Mouse (Mus musculus) stomach, postnatal 0 days (tissue): Measurements from ENCODE around the gene Zbtb6. TPM values are rescaled to one million over a fixed set of nuclear protein-coding genes. Genes with fewer than 3 reads are reported as not detected.

Experiments used
- ATAC-seq: fragments of 200-750 bp; cut with Nextera tagmentation; 2 replicates; pipeline ENCODE4 v1.8.0; 2017; ENCODE audit not compliant: low FRiP score, low TSS enrichment
- DNase-seq: peaks from one replicate; pipeline ENCODE4 v3.0.0-alpha.2; 2016; ENCODE audit warnings: low spot score
- H3K27ac ChIP-seq: fragments of 300-500 bp; sonication (generic); replicated peaks from 2 replicates; pipeline ENCODE4 v1.5.1; 2014; ENCODE audit warnings: mild to moderate bottlenecking, control low read depth
- H3K27me3 ChIP-seq: fragments of 300-500 bp; sonication (generic); 2 replicates; pipeline ENCODE4 v1.6.1; 2014; ENCODE audit warnings: low read length; ENCODE audit not compliant: control insufficient read depth, insufficient read depth
- H3K36me3 ChIP-seq: fragments of 300-500 bp; sonication (generic); 2 replicates; pipeline ENCODE4 v1.6.1; 2014; ENCODE audit warnings: low read length, mixed read lengths; ENCODE audit not compliant: control insufficient read depth, insufficient read depth
- H3K4me1 ChIP-seq: fragments of 300-500 bp; sonication (generic); replicated peaks from 2 replicates; pipeline ENCODE4 v1.6.1; 2014; ENCODE audit warnings: antibody characterized with exemption; ENCODE audit not compliant: control insufficient read depth, insufficient read depth
- H3K4me2 ChIP-seq: fragments of 300-500 bp; sonication (generic); replicated peaks from 2 replicates; pipeline ENCODE4 v1.6.1; 2014; ENCODE audit warnings: low read depth, mild to moderate bottlenecking, control low read depth, moderate library complexity
- H3K4me3 ChIP-seq: fragments of 300-500 bp; sonication (generic); 2 replicates; pipeline ENCODE4 v1.5.1; 2014; ENCODE audit warnings: low read depth, low read length, control low read depth
- H3K9ac ChIP-seq: fragments of 300-500 bp; sonication (generic); 2 replicates; pipeline ENCODE4 v1.6.1; 2014; ENCODE audit warnings: mild to moderate bottlenecking, low read length, control low read depth, mixed read lengths
- H3K9me3 ChIP-seq: fragments of 300-500 bp; sonication (generic); 2 replicates; pipeline ENCODE4 v1.6.1; 2016; ENCODE audit warnings: low read length; ENCODE audit not compliant: control insufficient read depth
- CTCF ChIP-seq: IDR thresholded peaks from 2 replicates; pipeline ENCODE4 v1.5.1; 2016; ENCODE audit warnings: antibody characterized with exemption, low read depth, mild to moderate bottlenecking, moderate library complexity
- EP300 ChIP-seq: optimal IDR thresholded peaks from 2 replicates; pipeline ENCODE3; 2016; ENCODE audit warnings: antibody characterized with exemption
- WGBS: fragments of 180-500 bp; shearing (Covaris S2); extraction: QIAGEN DNeasy Blood & Tissue Kit; methylation state at CpG from one replicate; pipeline ENCODE4 v1.1.7; 2014; 5-methylcytosine and 5-hydroxymethylcytosine counted together
- polyA plus RNA-seq: library from polyadenylated mRNA; unstranded; fragments of >200 nt; fragmentation: Nextera tagmentation; extraction: Ambion mirVana; gene quantifications from 2 replicates; pipeline ENCODE4 v1.2.1, GENCODE M21; 2015

Gene Zbtb6
- 3.1 and 3.2 TPM in 2 replicates for polyA plus RNA-seq

DNA sequence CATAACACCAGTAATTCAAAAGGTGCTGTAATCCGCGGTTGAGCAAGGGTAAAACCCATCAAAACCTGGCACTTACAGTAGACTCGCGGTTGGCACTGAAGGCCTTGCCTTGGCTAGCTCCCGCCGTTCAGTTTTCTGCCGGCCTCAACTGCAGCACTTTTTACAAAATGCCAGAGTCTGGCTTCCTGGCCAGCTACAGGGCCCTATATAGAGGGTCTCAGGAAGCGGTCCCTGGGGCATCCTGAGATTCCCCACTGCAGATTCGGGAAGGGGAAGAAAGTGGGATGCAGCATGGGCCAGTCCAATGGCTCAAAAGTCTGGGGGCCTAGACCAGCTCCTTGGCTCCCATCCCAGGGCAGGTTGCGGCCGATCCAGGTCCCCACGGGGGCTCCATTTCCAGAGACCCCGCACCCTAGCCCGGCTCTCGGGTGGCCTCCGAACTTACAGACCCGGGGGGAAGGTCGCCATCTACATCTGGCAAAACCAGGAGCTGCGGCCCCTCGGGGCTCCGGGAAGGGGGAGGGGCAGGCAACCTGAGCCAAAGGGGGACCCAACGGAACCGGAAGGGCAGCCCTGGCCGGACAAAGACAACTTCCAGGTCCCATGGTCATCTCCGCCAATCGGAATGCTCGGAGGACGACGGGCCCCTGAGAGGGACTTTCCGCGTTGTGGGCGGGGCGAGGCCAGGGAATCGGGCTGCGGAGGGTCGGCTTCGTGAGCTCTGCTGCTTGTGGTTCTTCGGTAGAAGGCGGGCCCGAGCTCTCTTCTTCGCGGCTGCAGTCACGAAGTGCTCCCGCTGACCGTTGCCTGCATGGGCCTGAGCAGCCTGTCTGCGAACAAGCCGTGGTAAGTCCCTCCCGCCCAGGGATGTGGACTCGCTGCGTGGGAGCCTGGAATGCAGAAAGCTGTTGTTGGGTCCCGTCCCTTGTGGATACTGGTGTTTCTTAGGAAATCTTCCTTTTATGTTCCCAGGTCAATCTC lies at the start of gene Zbtb6, which contains the start of the genes Zbtb26 and Rabgap1:
TSS of gene Zbtb6 (minus strand) at position 561 of the 981 bp plus-strand sequence.
TSS of gene Zbtb26 (minus strand) at position 525 of the 981 bp plus-strand sequence.
TSS of gene Rabgap1 (plus strand) at position 669 of the 981 bp plus-strand sequence.
- WGBS, result under 1% methylated on average over 50 of the region's 51 CpGs
- ATAC-seq (peak; percentile 99), DNase-seq (peak; percentile 97)

DNA sequence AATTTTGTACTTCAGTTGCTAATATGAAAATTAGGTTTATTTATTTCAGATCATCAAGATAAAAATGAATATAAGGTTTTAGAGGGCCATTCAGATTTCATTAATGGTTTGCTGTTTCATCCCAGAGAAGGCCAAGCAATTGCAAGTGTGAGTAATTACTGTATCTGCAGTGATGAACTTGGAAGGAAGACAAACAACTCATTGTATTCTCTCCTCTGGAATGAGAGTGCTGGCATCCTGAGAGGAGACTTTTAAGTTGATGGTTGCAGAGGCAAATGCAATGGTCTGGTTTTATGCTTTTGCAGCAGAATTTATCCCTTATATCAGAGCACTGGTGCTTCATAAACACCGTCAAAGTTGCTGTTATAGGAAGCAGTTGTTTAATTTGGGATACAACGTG lies 46.0 kb upstream of the Zbtb6 start:
- no peak for ATAC-seq
- Histone ChIP-seq H3K4me3 (no peak overlapping the region), H3K9me3 (no peaks in the 10 kb centered on the region), H3K36me3 (peaks cover 10% of the 10 kb centered on the region; the same call in 1 of the 2 replicates), H3K27ac (no peak overlapping the region), H3K4me2 (no peak overlapping the region), H3K9ac (no peak overlapping the region), H3K4me1 (no peaks in the 10 kb centered on the region), H3K27me3 (no peaks in the 10 kb centered on the region)
- TF ChIP-seq EP300 (no peak), CTCF (no peak)
- 87% methylated on average over 2 of the region's 2 CpGs for WGBS
- no peak for DNase-seq

More for the DNA sequence above, at the start of gene Zbtb6, which contains the start of the genes Zbtb26 and Rabgap1:
- no peaks in the 10 kb centered on the region for H3K36me3 ChIP-seq
- H3K4me1 ChIP-seq, result no peaks in the 10 kb centered on the region; the same call in 1 of the 2 replicates
- H3K27me3 ChIP-seq, result no peaks in the 10 kb centered on the region
- peak within 1 kb of the TSS; percentile 98 for H3K9ac ChIP-seq
- H3K4me3 ChIP-seq, result peak within 1 kb of the TSS; percentile 94
- peak within 1 kb of the TSS; percentile 94 for H3K27ac ChIP-seq
- H3K4me2 ChIP-seq, result peak within 1 kb of the TSS; percentile 70
- H3K9me3 ChIP-seq, result no peaks in the 10 kb centered on the region
- TF ChIP-seq EP300 (no peak), CTCF (0 out of 2 replicates have a peak, but pooled peaks have one; percentile 4)

DNA sequence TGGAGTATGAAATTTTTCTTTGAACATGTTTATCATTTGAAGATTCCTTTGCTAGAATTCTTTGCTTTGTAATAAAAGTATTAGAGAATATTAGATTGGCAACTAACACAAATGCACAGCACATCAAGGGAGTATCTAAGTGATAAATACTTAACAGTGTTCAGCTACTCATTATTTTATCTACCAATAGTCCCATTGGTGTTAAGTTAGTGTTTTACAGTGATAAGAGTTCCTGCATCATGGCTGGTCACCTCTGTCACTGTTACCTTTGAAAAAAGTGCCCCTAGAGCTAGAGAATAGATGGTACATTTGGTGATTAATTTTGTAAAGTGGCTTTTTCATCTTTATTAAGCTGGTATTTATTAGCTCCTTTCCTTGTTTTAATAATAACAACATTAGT lies 43.4 kb upstream of the Zbtb6 start:
- ATAC-seq (no peak), DNase-seq (no peak)
- no peak overlapping the region for H3K9ac ChIP-seq
- H3K27me3 ChIP-seq, result no peaks in the 10 kb centered on the region
- H3K4me1 ChIP-seq, result no peaks in the 10 kb centered on the region
- H3K4me3 ChIP-seq, result no peak overlapping the region
- no peak overlapping the region for H3K27ac ChIP-seq
- no peaks in the 10 kb centered on the region for H3K9me3 ChIP-seq
- no peak overlapping the region for H3K4me2 ChIP-seq
- TF ChIP-seq CTCF (no peak), EP300 (no peak)
- peaks cover 8% of the 10 kb centered on the region; the same call in 1 of the 2 replicates for H3K36me3 ChIP-seq

DNA sequence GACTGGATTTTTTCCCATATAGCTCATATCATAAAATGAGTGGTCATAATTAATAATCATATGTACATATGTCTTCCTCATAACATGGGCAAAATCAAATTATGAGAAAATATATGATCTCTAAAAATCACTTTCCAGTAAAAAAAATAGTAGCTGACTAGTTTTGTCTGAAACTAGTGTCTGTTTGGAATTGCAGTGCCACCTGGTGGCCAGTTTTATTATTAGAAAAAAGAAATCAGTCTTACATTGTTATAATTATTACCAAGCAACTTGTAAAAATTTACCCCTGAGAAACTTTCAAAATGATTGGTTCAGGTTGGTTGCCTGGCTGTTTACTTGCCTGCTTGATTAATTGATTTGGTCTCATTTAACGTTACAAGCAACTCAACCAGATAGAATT lies 42.4 kb upstream of the Zbtb6 start:
- no peak overlapping the region for H3K9ac ChIP-seq
- H3K4me1 ChIP-seq, result no peaks in the 10 kb centered on the region
- H3K4me2 ChIP-seq, result no peak overlapping the region
- no peaks in the 10 kb centered on the region for H3K9me3 ChIP-seq
- H3K4me3 ChIP-seq, result no peak overlapping the region
- TF ChIP-seq CTCF (peak; percentile 74), EP300 (no peak)
- ATAC-seq, result no peak
- no peaks in the 10 kb centered on the region for H3K27me3 ChIP-seq
- no peak for DNase-seq
- H3K36me3 ChIP-seq, result peaks cover 8% of the 10 kb centered on the region; the same call in 1 of the 2 replicates
- no peak overlapping the region for H3K27ac ChIP-seq
- WGBS, result 69% methylated on average over 1 of the region's 1 CpGs

DNA sequence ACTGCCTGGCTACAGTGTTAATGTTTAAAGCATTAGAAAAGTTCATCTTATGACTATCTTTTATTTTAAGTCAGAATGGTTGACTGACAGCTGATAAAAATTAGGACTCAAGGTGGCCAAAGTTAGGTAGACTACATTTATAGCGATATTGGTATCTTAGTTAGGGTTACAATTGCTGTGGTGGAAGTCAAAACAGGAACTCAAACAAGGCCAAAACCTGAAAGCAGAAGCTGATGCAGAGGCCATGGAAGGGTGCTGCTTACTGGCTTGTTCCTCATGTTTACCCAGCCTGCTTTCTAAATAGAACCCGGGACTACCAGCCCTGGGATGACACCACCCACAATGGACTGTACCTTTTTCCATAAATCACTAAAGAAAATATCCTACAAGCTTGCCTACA lies 41.2 kb upstream of the Zbtb6 start:
- no peak overlapping the region for H3K4me3 ChIP-seq
- DNase-seq (no peak), ATAC-seq (no peak)
- 87% methylated on average over 2 of the region's 2 CpGs for WGBS
- H3K36me3 ChIP-seq, result peaks cover 6% of the 10 kb centered on the region; the same call in 1 of the 2 replicates
- no peak overlapping the region for H3K4me2 ChIP-seq
- H3K27me3 ChIP-seq, result no peaks in the 10 kb centered on the region
- TF ChIP-seq EP300 (no peak), CTCF (no peak)
- no peak overlapping the region for H3K27ac ChIP-seq
- H3K9me3 ChIP-seq, result no peaks in the 10 kb centered on the region
- no peaks in the 10 kb centered on the region for H3K4me1 ChIP-seq
- no peak overlapping the region for H3K9ac ChIP-seq
